Mouse (Mus musculus) myocyte (in vitro differentiated cells): ENCODE results near the gene Clpb. TPM values are rescaled to one million over a fixed set of nuclear protein-coding genes. Genes with fewer than 3 reads are reported as not detected.

Source experiments
- H3K27me3 ChIP-seq: one replicate; pipeline ENCODE4 v1.6.1; 2011; ENCODE audit not compliant: control insufficient read depth, insufficient read depth, insufficient read length
- H3K36me3 ChIP-seq: one replicate; pipeline ENCODE4 v1.6.1; 2011; ENCODE audit not compliant: control insufficient read depth, insufficient read depth
- H3K4me2 ChIP-seq: one replicate; pipeline ENCODE4 v1.6.1; 2011; ENCODE audit warnings: low read depth, control low read depth
- H3K4me3 ChIP-seq: one replicate; pipeline ENCODE4 v1.5.1; 2011; ENCODE audit warnings: mild to moderate bottlenecking, control low read depth, moderate library complexity
- H3K79me2 ChIP-seq: one replicate; pipeline ENCODE4 v1.6.1; 2011; ENCODE audit not compliant: control insufficient read depth, insufficient read depth
- H3ac ChIP-seq: one replicate; pipeline ENCODE4 v1.6.1; 2011; ENCODE audit not compliant: control insufficient read depth, insufficient read length
- CEBPB ChIP-seq: IDR thresholded peaks from 2 replicates; pipeline ENCODE4 v1.6.1; 2011; ENCODE audit warnings: mild to moderate bottlenecking, moderate library complexity; ENCODE audit not compliant: poor library complexity, insufficient read depth, severe bottlenecking
- E2F4 ChIP-seq: IDR thresholded peaks from one replicate; pipeline ENCODE4 v1.6.1; 2011; ENCODE audit warnings: mild to moderate bottlenecking, control low read depth, moderate library complexity; ENCODE audit not compliant: insufficient read depth
- MAX ChIP-seq: IDR thresholded peaks from one replicate; pipeline ENCODE4 v1.6.1; 2011; ENCODE audit warnings: low read depth, mild to moderate bottlenecking, control low read depth
- MYOD1 ChIP-seq, 3 experiments: IDR thresholded peaks; one replicate each; pipeline ENCODE4 v1.6.1; 2011; ENCODE audit warnings: control low read depth in 2 of 3, low read depth in 2 of 3, mild to moderate bottlenecking in 2 of 3, moderate library complexity in 1 of 3; ENCODE audit not compliant: insufficient read length in 2 of 3, control insufficient read depth in 1 of 3
- MYOG ChIP-seq, 3 experiments: IDR thresholded peaks; one replicate each; pipeline ENCODE4 v1.6.1; 2011; ENCODE audit warnings: control low read depth in 2 of 3, low read depth in 2 of 3, mild to moderate bottlenecking in 2 of 3; ENCODE audit not compliant: insufficient read length in 2 of 3, control insufficient read depth in 1 of 3, insufficient read depth in 1 of 3
- POLR2A ChIP-seq: IDR thresholded peaks from one replicate; pipeline ENCODE4 v1.6.1; 2011; ENCODE audit warnings: low read depth, mild to moderate bottlenecking, control low read depth, moderate library complexity; ENCODE audit not compliant: insufficient read length
- POLR2AphosphoS2 ChIP-seq: IDR thresholded peaks from one replicate; pipeline ENCODE4 v1.6.1; 2011; ENCODE audit warnings: low read depth, control low read depth; ENCODE audit not compliant: insufficient read length
- REST ChIP-seq: IDR thresholded peaks from one replicate; pipeline ENCODE4 v1.6.1; 2011; ENCODE audit warnings: mild to moderate bottlenecking, control low read depth, moderate library complexity; ENCODE audit not compliant: insufficient read depth, insufficient read length
- SRF ChIP-seq: IDR thresholded peaks from one replicate; pipeline ENCODE4 v1.6.1; 2011; ENCODE audit warnings: low read depth; ENCODE audit not compliant: control insufficient read depth, insufficient read length
- TCF12 ChIP-seq: IDR thresholded peaks from one replicate; pipeline ENCODE4 v1.6.1; 2011; ENCODE audit warnings: mild to moderate bottlenecking, control low read depth; ENCODE audit not compliant: poor library complexity, insufficient read depth, severe bottlenecking
- TCF3 ChIP-seq: IDR thresholded peaks from one replicate; pipeline ENCODE4 v1.6.1; 2011; ENCODE audit warnings: low read depth, control low read depth; ENCODE audit not compliant: insufficient read length
- USF1 ChIP-seq: IDR thresholded peaks from one replicate; pipeline ENCODE4 v1.6.1; 2011; ENCODE audit warnings: low read depth, mild to moderate bottlenecking, control low read depth, moderate library complexity
- polyA plus RNA-seq: library from polyadenylated mRNA; unstranded; fragments of >200 nt; fragmentation: generic; extraction: Trizol; gene quantifications from one replicate; pipeline ENCODE4 v1.2.1, GENCODE M21; 2012; ENCODE audit warnings: missing spikeins

Gene Clpb
- polyA plus RNA-seq, 1 experiment: 114 TPM

GRCm38 (mm10) chr7:101770051-101770450 is 106.6 kb downstream of the Clpb start:
- no peak overlapping the region for H3K4me2 ChIP-seq
- H3K36me3 ChIP-seq: peaks cover 9% of the 10 kb centered on the region
- no peak overlapping the region for H3K4me3 ChIP-seq
- no peaks in the 10 kb centered on the region for H3K79me2 ChIP-seq
- no peak for TF ChIP-seq MYOG (IDR thresholded peaks at IDR 0.05; ENCODE audit: control insufficient read depth in 1 of 3, insufficient read depth in 1 of 3, insufficient read length in 2 of 3, low read depth in 2 of 3)
- no peak for TF ChIP-seq TCF3
- TF ChIP-seq POLR2AphosphoS2: no peak
- H3K27me3 ChIP-seq: no peaks in the 10 kb centered on the region
- H3ac ChIP-seq: no peak overlapping the region

DNA sequence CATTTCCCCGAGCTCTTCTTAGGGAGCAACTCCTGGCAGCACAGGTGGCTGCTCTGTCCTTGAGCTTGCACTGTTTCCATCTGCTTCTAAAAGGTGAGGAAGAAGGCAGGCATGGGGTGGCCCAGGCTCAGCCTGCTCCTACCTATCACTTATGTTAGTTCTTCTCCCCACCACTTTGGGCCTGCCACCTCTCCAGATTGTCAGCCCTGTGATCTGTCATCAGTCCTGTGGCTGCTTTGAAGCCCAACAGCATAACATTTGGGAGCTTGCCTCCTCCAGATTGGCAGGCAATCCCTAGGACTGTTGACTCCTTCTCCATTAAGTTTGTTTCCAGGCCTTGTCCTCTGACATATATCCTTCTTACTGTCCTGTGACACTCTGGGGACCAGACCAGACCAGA is 108.2 kb downstream of the Clpb start:
- peaks cover 3% of the 10 kb centered on the region for H3K36me3 ChIP-seq
- no peak overlapping the region for H3ac ChIP-seq

GRCm38 (mm10) chr7:101772687-101773086 is 109.3 kb downstream of the Clpb start:
- H3K36me3 ChIP-seq: peaks cover 3% of the 10 kb centered on the region
- no peaks in the 10 kb centered on the region for H3K27me3 ChIP-seq
- no peaks in the 10 kb centered on the region for H3K79me2 ChIP-seq
- H3K4me2 ChIP-seq: no peak overlapping the region
- no peak overlapping the region for H3ac ChIP-seq
- no peak for TF ChIP-seq REST
- TF ChIP-seq MYOG (IDR thresholded peaks at IDR 0.05; ENCODE audit: control insufficient read depth in 1 of 3, insufficient read depth in 1 of 3, insufficient read length in 2 of 3, low read depth in 2 of 3): no peak
- no peak for TF ChIP-seq MYOD1 (IDR thresholded peaks at IDR 0.05; ENCODE audit: control insufficient read depth in 1 of 3, insufficient read length in 2 of 3, low read depth in 2 of 3)
- no peak for TF ChIP-seq CEBPB
- TF ChIP-seq USF1: no peak
- TF ChIP-seq POLR2AphosphoS2: no peak
- TF ChIP-seq MAX: no peak
- TF ChIP-seq TCF3: no peak
- TF ChIP-seq TCF12: no peak
- no peak for TF ChIP-seq POLR2A
- no peak for TF ChIP-seq E2F4
- no peak for TF ChIP-seq SRF
- no peak overlapping the region for H3K4me3 ChIP-seq

More for the DNA sequence above, 108.2 kb downstream of the Clpb start:
- TF ChIP-seq E2F4 (no peak), MYOD1 (IDR thresholded peaks at IDR 0.05; ENCODE audit: control insufficient read depth in 1 of 3, insufficient read length in 2 of 3, low read depth in 2 of 3) (no peak), USF1 (no peak), POLR2AphosphoS2 (no peak), CEBPB (no peak), TCF3 (no peak)
- Histone ChIP-seq H3K27me3 (no peaks in the 10 kb centered on the region), H3K4me2 (no peak overlapping the region), H3K79me2 (no peaks in the 10 kb centered on the region), H3K4me3 (no peak overlapping the region)

GRCm38 (mm10) chr7:101777053-101777452 is 113.6 kb downstream of the Clpb start:
- Histone ChIP-seq H3ac (no peak overlapping the region), H3K36me3 (peaks cover 17% of the 10 kb centered on the region), H3K4me2 (no peak overlapping the region), H3K4me3 (no peak overlapping the region), H3K27me3 (no peaks in the 10 kb centered on the region), H3K79me2 (no peaks in the 10 kb centered on the region)
- TF ChIP-seq REST (no peak), MYOD1 (IDR thresholded peaks at IDR 0.05; ENCODE audit: control insufficient read depth in 1 of 3, insufficient read length in 2 of 3, low read depth in 2 of 3) (no peak), TCF3 (no peak), POLR2A (no peak), SRF (no peak), POLR2AphosphoS2 (no peak), TCF12 (no peak), E2F4 (no peak), MAX (no peak), MYOG (IDR thresholded peaks at IDR 0.05; ENCODE audit: control insufficient read depth in 1 of 3, insufficient read depth in 1 of 3, insufficient read length in 2 of 3, low read depth in 2 of 3) (no peak), CEBPB (no peak), USF1 (no peak)

GRCm38 (mm10) chr7:101817861-101818401 is 154.5 kb downstream of the Clpb start, which contains the start of gene Phox2a:
Gene Phox2a (plus strand): TSS chr7:101818313.
- Histone ChIP-seq H3K4me2 (no peak within 1 kb of the TSS), H3ac (no peak within 1 kb of the TSS), H3K36me3 (no peaks in the 10 kb centered on the region), H3K79me2 (no peaks in the 10 kb centered on the region), H3K4me3 (no peak within 1 kb of the TSS), H3K27me3 (no peaks in the 10 kb centered on the region)
- TF ChIP-seq MYOD1 (IDR thresholded peaks at IDR 0.05; ENCODE audit: control insufficient read depth in 1 of 3, insufficient read length in 2 of 3, low read depth in 2 of 3): no peak
- no peak for TF ChIP-seq POLR2AphosphoS2
- no peak for TF ChIP-seq TCF3
- no peak for TF ChIP-seq USF1
- TF ChIP-seq CEBPB: no peak
- TF ChIP-seq MYOG (IDR thresholded peaks at IDR 0.05; ENCODE audit: control insufficient read depth in 1 of 3, insufficient read depth in 1 of 3, insufficient read length in 2 of 3, low read depth in 2 of 3): no peak
- TF ChIP-seq POLR2A: no peak
- TF ChIP-seq E2F4: no peak
- TF ChIP-seq REST: no peak
- no peak for TF ChIP-seq SRF
- no peak for TF ChIP-seq MAX
